Mouse (Mus musculus): Measurements from ENCODE around the gene Crisp3. TPM values are rescaled to one million over a fixed set of nuclear protein-coding genes. Genes with fewer than 3 reads are reported as not detected.
"Not testable (repeated sequence)": the region's sequence is repeated elsewhere in the genome, so short reads cannot be mapped to it uniquely, and the experiment has no call there.

The Crisp3 gene
- total RNA-seq (2021), result not detected

DNA sequence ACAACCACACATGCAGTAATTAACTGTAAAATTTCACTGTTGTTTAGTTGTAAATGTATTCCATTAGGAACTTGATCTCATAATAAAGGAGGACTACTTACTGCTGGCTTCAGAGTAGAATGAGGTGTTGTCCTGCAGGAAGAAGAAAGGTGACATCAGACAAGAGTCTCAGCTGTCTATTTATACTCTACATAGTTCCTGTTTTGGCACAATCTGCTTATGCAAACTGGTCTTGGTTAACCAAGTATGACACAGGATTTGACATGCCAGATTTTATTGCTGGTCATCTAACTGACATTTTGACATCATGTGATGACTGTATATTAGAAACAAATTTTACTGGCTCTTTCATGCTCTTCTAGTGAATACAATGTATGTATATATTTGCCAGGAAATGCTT is at the start of gene Crisp3:
Crisp3 (minus strand) TSS at position 154 of the 400 bp plus-strand sequence.
- DNase-seq (ENCODE audit: extremely low spot score in 1 of 2, low spot score in 2 of 2), result no peak
- intact Hi-C loops (cut with DNase I), result no loop called here

DNA sequence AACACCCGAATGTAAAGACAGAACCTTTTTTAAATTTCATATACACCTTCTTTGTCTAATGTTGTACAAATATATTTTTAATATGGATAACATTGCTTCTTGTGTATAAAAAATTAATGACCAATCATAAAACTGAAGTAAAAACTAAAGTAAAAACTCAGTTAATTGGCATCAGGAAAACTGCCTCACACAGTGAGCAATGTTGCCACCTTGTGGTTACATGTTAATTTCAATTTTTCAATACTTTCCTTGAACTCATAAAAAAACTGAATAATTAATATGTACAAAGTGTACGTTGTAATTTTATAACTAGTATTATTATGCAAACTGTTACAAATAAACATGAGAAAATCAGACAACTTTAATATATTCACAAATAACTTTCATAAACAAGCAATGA is 43.3 kb upstream of the Crisp3 start:
- DNase-seq (ENCODE audit: extremely low spot score in 1 of 2, low spot score in 2 of 2), result no peak
- intact Hi-C loops (cut with DNase I), result loop anchor here (5.0 kb wide), 1 partner anchor 128 kb away; no protein-coding TSS in a partner anchor

DNA sequence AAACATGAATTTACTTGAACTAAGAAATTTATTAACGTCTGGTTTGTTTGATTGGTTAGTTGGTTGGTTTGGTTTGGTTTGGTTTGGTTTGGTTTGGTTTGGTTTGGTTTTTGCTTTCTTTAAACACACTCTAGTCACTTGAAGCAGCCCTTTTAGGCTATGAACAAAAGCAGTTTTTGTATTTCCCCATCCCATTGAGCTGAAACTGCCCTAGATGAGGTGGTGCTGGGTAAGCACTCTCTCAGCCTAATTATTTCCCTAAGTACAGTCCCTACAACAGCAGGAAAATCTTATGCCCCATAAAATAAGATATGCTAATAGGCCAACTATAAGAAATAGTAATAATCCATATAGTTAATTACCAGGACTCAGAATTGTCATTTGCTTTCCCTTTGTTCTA is 33.4 kb upstream of the Crisp3 start:
- DNase-seq (ENCODE audit: extremely low spot score in 1 of 2, low spot score in 2 of 2), result no peak
- intact Hi-C loops (cut with DNase I), result no loop called here

DNA sequence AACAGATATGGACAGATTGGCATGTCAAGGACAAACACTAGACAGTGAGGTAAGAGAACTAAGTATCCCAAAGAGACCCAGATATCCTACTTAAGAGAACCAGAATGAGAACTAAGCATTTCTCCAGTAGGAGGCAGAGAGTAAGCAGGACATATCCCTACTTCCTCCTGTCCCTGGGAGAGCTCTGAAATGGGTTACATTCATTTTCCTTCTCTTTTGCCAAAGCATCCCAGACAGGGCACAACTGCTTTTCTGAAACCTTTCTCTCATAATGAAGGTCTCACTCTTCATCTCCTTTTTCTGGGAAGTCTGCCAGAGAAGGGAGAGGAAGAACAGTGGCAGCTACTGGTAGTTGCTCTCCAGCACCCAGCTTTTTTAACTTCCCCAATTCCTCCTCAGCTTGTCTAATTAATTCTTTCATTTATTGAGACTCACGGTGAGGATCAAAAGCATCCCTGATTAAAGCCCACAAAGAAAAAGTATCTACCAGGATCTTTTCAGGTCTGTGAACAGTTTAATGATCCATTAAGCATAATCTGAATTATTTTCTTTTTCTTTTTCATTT is 32.9 kb upstream of the Crisp3 start:
- DNase-seq (ENCODE audit: extremely low spot score in 1 of 2, low spot score in 2 of 2), result peak in 1 of 2 experiments; percentile 0
- intact Hi-C loops (cut with DNase I), result no loop called here

DNA sequence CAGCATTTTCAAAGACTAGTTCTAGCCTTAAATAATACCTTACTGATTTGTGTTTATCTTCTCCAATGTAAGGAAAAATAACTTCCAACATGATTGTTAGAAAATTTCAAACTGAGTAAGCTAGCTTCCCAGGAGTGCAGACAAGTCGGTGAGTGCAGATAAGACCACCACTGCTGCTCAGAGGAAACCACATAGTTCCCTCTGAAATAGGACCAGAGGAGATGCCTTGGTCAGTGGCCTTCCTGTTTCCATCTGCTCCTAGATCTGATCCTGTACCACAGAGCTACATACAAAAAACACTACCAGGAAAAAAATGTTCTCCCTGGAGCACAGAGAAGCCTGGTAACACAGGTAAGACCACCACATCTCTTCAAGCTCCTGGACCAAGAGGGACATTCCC is 10.4 kb upstream of the Crisp3 start:
- no peak for DNase-seq (ENCODE audit: extremely low spot score in 1 of 2, low spot score in 2 of 2)
- intact Hi-C loops (cut with DNase I), result no loop called here

DNA sequence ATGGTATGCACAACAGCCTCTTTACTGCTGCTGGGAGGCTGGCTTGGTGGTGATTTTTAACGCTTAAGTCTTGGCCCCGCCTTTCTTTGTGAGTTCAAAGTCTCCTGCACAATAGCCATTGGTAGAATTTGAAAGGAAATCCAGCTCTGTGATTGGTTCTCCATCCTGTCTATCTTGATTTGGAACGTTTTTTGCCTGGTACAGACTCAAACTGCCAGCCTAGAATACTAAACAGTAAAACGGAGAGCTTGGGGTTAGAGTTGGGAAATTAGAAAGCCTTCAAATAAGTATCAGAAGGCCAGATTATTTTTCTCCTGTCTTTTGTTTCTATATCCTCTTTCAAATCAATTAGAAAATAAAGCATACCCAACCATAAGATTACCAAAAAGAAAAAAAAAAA is 33.5 kb downstream of the Crisp3 start, which contains the start of gene Pgk2:
Pgk2 (minus strand) TSS at position 101 of the 400 bp plus-strand sequence.
- intact Hi-C loops (cut with DNase I), result no loop called here
- DNase-seq (ENCODE audit: extremely low spot score in 1 of 2, low spot score in 2 of 2), result no peak

DNA sequence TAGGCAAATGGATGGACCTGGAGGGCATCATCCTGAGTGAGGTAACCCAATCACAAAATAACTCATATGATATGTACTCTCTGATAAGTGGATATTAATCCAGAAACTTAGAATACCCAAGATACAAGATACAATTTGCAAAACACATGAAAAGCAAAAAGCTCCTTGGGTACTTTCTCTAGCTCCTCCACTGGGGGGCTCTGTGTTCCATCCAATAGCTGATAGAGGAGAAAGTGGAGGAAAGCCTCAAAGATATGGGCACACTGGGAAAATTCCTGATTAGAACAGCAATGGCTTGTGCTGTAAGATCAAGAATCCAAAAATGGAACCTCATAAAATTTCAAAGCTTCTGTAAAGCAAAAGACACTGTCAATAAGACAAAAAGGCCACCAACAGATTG is 40.3 kb downstream of the Crisp3 start:
- intact Hi-C loops (cut with DNase I); DNase-seq (ENCODE audit: extremely low spot score in 1 of 2, low spot score in 2 of 2): not testable (repeated sequence)

DNA sequence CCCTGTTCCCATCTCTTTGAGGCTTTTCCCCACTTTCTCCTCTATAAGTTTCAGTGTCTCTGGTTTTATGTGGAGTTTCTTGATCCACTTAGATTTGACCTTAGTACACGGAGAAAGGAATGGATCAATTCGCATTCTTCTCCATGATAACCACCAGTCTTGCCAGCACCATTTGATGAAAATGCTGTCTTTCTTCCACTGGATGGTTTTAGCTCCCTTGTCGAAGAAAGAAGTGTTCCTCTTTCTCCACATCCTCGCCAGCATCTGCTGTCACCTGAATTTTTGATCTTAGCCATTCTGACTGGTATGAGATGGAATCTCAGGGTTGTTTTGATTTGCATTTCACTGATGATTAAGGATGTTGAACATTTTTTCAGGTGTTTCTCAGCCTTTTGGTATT is 51.9 kb downstream of the Crisp3 start:
- intact Hi-C loops (cut with DNase I); DNase-seq (ENCODE audit: extremely low spot score in 1 of 2, low spot score in 2 of 2): not testable (repeated sequence)

Other genes with a start within 250 kb of the Crisp3 start
- not detected for gene AC192777.2, start 146.8 kb downstream of the Crisp3 start, total RNA-seq (2021)
- gene Pgk2, start 33.6 kb downstream of the Crisp3 start, total RNA-seq (2021), result not detected
- under 1 TPM in 1 of 2 experiments, not detected in 1; 0.24 TPM for gene Crisp1, start 76.9 kb upstream of the Crisp3 start, total RNA-seq (2021)

Data from left cerebral cortex, postnatal 10 days (tissue).